Mouse (Mus musculus) lung, postnatal 0 days (tissue): ENCODE measurements around the gene Npcd.

ENCODE experiments used
- CTCF ChIP-seq: IDR thresholded peaks from 2 replicates; pipeline ENCODE4 v1.5.1; 2016; ENCODE audit warnings: antibody characterized with exemption, mild to moderate bottlenecking
- EP300 ChIP-seq: IDR thresholded peaks from 2 replicates; pipeline ENCODE4 v1.6.1; 2016; ENCODE audit warnings: antibody characterized with exemption, mild to moderate bottlenecking, control low read depth

GRCm38 (mm10) chr15:79785056-79785455 is 49.0 kb downstream of the Npcd start:
- no peak for TF ChIP-seq CTCF
- TF ChIP-seq EP300, result no peak
